Mouse (Mus musculus) regulatory T cell (primary cell): Measurements from ENCODE around the gene Creb3l4.
"Not testable (repeated sequence)": the region's sequence is repeated elsewhere in the genome, so short reads cannot be mapped to it uniquely, and the experiment has no call there.

Experiments used
- in situ Hi-C: fragments of 300-600 bp; cut with MboI, MseI; formaldehyde crosslinking; loops from one replicate; pipeline ENCODE4 v1.15.1; 2025; ENCODE audit warnings: high pct_unique_total_duplicates

Gene Creb3l4

DNA sequence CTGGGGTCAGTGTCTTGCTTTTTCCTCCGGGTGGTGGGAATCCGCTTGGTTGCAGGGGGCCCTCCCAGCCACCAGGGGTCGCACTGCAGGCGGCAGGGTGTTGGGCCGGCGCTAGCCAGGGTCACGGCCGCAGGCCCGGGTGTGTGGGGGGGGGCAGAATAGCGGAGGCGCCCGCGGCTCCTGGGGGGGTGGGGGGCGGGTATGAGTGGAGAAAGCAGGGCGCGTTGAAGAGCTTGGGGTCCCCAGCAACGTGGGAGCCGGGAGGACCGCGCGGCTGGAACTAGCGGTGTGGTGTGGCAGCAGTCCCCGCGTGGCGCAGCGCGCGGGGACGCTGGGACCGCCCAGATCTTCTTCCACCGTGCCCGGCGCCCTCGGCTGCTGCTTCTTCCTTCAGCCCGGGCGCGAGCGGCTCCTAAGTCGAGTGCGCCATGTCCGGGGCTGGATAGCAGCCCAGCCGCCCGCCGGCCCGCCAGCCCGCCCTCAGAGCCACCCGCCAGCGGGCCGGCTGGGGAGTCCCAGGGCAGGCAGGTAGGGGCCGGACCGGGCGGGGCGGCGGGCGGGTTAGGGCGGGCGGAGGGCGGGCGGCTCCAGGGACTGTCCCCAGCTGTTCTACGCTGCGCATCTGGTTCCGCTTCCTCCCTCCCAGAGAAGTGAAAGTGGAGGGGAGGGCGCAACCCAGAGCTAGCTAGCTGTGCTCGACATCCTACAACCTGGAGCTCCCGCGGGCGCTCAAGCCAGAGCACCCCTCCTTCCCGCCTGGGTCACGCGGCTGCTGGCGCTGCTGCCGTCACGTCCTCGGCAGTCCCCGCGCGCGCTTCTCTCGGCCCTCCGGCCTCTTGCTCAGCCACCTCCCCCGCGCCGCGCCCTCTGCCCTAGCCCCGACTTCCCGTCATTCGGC lies 22.0 kb upstream of the Creb3l4 start, which contains the start of gene Dennd4b:
Gene Dennd4b, plus strand, starts transcription at position 152 of the 898 bp plus-strand sequence.
- in situ Hi-C loops, result no loop called here

DNA sequence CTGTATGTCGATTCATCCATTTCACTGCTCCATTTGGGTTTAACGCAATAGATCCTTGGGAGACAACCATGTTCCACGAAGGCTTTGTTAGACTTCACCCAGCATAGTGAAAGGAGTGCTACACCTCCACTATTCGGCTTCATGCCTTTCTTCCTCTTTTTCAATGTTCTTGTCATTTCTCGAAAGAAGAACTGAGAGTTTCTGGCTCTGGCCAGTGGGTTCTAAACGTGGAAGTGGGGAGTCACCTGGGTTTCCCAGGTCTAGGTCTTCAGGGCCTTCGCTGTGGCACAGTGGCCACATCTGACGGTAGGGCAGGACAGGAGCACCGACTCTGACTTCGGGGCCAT lies 21.3 kb upstream of the Creb3l4 start:
- in situ Hi-C loops, result loop anchor here (5.0 kb wide), 1 partner anchor 42 kb away; no protein-coding TSS in a partner anchor

DNA sequence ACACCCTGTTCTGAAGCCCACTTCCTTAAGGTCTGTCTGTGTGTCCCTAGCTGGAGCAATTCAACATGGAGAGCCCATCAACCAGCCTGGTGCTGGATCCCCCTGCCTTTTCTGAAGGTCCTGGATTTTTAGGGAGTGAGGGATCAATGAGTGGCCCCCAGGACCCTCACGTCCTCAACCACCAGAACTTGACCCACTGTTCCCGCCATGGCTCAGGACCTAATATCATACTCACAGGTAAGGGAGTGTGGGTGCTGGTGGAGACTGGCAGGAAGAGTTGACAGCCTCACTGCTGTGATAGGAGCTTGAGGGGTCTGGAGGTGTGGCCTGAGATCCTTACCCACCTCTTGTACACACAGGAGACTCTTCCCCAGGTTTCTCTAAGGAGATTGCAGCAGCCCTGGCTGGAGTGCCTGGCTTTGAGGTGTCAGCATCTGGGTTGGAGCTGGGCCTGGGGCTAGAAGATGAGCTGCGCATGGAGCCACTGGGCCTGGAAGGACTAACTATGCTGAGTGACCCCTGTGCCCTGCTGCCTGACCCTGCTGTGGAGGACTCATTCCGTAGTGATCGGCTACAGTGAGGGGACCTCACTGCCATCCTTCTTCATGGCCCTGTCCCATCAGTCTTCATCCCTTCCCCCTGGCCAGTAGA lies 19.9 kb upstream of the Creb3l4 start:
- in situ Hi-C loops, result loop anchor here (5.0 kb wide), 1 partner anchor 41 kb away; no protein-coding TSS in a partner anchor

DNA sequence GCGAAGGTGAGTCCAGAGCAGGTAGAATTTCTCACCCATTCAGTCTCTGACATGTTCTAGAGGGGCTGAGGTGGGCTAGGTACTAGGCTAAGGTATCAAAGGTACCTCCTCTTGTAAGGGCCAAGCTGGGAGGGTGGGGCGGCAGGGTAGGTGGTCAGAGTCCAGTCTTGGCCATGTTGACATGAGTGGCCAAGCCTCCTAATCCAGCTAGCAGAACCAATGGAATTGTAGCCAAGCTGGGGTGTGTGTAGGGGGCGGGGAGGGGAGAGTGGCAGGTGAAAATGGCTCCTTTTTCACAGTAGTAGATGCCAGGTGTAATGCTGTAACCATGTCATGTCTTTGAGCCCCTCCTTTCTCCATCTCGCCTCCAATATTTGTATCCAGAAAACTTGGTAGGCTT lies 15.2 kb upstream of the Creb3l4 start:
- in situ Hi-C loops, result no loop called here

DNA sequence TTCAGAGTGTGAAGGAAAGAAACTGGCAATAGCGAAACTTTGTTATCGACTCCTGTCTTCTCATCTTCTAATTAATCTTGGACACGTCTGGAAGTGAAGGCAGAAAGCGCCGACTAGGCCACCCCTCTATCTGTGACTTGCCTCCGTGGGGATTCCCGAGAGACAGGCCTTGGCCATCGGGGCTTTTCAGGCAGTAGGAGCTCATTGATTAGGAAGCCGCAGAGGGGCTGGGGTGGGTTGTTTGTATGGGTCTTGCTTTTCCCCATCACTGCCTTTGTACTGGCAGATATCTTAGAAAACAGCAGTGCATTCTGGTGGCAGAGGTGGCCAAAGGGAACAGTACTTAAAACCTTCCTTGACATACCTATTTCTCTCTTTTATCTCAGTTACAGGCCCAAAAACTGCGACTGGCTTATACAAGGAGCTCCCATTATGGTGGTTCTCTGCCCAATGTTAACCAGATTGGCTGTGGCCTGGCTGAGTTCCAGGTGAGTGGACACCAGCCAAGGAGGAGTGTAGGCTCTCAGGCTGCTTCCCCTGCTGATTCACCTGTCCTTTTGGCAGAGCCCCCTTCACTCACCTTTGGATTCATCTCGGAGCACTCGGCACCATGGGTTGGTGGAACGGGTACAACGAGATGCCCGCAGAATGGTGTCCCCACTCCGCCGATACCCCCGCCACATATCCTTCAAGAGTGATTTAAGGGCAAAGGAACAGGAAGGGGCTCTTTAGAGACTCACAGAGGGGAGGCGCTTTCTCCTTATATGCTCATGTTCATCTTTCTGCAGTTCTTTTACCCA lies 13.6 kb upstream of the Creb3l4 start:
- in situ Hi-C loops, result no loop called here

DNA sequence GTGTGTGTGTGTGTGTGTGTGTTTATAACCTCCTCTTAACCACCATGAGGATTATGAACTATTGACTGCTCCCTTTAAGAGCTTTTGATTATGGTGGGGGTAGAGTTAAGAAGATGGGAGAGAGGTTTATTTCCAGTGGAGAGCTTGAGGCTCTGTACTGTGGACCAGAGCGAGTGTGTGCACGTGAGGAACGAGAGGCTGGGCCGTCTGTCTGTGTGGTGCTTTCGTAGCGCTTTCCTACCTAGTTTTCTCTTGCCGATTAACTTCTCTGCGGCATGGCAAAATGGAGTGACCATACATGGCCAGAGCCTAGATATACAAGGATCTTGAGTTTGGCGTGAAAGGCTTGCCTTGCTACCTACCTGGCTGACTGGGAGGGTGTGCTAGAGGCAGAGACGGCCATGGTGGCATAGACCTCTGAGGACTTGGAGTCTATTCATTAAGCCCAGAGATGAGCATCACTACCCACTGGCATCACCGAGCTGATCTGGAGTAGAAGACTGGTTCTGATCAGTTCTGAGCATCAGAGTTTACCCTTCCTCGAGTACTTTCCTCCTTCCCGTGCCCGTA lies 12.6 kb upstream of the Creb3l4 start:
- in situ Hi-C loops, result no loop called here

DNA sequence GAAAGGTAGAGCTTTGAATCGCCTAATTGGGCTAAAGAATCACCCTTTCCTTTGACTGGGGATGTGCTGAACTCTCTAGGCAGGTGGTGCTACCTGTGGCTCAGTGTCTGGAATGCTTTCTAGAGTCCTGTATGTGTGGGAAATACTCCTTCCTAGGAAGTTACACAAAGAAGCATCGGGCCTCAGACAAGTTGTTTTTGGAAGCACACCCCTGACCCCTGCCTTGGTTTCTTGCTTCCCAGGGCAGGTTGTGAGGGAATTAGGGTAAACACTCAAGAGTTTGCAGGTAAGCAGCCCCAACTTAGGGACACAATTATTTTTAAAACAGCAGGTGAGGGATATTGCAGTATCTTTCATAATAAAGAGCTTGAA lies 11.9 kb upstream of the Creb3l4 start:
- in situ Hi-C loops, result no loop called here

DNA sequence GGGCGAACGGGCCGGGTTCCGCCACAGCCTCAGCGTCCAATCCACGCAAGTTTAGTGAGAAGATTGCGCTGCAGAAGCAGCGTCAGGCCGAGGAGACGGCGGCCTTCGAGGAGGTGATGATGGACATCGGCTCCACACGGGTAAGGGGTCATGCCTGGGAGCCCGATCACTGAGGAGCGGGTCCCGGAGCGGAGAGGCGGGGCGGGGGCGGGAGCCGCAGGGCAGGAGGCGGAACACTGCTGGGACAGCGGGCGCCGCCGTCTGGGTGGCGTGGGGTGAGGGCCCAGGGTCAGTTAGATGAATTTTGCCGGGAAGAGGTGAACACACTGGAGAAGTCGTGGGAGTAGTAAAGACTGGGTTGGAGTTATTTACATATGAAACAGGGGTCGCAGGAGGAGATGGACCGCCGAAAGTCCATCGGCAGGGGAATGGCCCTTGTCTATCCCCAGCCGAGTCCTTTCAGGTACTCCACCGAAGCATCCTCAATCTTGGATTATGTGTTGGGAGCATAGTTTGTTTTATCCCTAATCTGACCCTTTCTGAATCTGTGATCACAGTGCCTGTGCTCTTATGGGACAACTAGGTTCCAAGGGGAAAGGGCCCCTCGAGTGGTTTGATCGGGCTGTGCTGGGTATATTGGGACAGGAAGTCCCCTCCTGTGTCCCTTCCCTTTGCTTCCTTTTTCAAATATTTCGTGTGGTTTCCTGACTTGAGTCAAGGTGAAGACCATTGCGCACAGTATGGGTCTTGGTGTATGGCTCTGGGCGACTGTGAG lies 11.3 kb upstream of the Creb3l4 start:
- in situ Hi-C loops, result no loop called here

DNA sequence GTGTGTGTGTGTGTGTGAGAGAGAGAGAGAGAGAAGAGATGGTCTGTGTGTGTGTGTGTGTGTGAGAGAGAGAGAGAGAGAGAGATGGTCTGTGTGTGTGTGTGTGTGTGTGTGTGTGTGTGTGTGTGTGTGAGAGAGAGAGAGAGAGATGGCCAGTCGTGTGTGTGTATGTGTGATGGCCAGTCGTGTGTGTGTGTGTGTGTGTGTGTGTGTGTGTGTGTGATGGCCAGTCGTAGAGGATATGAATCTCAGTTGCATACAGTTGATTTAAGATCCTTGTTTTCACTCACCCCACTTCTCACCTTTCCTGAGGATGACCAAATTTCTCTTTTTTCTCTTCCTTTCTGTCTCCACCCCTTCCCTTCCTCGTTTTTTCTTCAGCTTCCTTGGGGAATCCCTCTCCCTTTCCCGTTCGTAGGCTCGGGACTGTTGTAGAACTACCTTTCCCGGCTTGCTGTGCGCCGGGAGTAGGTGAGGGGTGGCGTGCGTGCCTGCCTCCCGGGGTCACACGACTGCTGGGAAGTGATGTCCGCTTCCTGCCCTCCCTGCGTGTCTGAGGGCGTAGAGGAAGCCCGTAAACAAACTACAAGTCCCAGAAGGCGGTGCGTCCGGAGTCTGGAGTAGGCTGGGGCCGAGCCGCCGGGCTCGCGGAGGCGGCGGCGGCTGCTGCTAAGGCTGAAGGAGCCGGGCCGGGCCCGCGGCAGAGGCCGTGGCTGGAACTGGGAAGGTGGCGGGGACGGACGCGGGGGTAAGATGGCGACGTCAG lies 10.5 kb upstream of the Creb3l4 start, which contains the start of gene Crtc2:
Gene Crtc2, plus strand, starts transcription at position 511 of the 766 bp plus-strand sequence.
- in situ Hi-C loops, result no loop called here

DNA sequence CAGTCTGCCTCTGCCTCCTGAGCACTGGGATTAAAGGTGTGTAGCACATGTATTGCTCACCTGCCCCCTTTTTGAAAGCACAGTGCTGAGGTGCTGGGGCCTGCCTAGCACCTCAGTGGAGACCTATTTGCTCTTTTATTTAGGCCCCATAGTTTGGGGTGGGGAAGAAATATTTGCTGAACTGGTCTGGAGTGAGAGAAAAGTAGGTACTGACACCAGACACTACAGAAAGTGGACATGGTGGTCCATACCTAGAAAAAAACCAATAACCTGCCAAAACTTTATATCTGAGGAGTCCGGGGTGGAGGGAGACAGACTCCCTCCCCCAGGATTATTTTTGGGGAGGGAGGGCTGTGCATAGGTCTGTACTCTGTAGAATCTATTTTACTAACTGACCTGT lies 9.9 kb upstream of the Creb3l4 start:
- in situ Hi-C loops, result not testable (repeated sequence)

DNA sequence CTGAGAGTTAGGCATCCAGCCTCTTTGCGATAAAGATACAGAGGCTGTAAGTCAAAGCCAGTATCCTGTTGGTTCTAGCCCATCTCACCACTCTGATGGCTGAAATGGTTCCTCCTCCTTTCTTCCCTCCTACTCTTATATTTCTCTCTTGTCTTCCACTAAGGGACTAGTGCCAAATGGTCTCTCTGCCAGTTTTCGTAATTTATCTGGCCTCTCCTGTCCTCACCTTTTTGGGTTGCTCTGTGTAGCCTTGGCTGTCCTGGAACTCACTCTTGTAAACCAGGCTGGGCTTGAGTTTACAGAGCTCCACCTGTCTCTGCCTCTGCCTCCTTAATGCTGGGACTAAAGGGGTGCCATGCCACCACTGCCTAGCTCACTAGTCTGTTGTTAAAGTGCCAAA lies 9.3 kb upstream of the Creb3l4 start:
- in situ Hi-C loops, result not testable (repeated sequence)

DNA sequence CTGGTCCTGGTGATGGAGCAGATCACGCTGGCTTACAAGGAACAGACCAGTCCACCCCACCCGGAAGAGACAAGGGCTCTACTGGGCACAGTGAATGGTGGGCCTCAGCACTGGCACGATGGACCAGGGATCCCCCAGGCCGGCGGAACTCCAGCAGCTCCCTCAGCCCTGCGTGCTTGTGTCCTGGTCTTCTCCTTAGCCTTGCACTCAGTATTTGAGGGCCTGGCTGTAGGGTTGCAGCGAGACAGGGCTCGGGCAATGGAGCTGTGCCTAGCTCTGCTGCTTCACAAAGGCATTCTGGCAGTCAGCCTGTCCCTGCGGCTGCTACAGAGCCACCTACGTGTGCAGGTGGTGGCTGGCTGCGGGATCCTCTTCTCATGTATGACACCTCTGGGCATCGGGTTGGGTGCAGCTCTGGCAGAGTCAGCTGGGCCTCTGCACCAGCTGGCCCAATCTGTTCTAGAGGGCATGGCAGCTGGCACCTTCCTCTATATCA lies 8.5 kb upstream of the Creb3l4 start:
- in situ Hi-C loops, result not testable (repeated sequence)

DNA sequence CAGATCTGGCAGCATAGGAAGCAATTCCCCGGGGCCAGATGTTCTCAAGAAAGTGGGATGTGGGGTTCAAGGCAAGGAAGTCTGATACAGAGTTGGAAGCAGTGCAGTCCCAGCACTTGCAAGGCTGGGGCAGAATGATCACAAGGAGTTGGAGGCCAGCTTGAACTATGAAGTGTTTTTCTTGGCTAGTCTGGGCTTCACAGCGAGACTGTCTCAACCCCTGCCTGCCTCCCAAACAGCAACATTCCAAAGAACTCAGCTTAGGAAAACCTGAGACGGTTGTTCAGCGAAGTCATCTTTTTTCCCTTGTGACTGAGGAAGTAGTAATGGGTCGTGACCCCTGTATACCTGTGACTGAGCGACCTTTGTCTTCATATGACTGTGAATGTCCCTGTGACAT lies 7.5 kb upstream of the Creb3l4 start:
- in situ Hi-C loops, result no loop called here

DNA sequence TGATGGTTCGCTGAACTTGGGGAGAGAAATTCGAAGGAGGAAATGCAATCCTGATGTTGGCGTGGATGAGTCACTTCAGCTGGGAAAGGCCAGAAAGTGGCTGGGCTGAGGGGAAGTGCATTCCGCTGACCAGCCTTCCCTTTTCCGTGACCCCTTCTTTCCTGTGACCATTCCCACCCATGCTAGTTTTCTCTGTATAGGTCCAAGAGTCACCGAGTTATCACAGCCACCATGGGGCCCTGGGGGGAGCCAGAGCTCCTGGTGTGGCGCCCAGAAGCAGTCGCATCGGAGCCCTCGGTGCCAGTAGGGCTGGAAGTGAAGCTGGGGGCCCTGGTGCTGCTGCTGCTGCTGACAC lies 5.4 kb upstream of the Creb3l4 start:
- in situ Hi-C loops, result no loop called here

DNA sequence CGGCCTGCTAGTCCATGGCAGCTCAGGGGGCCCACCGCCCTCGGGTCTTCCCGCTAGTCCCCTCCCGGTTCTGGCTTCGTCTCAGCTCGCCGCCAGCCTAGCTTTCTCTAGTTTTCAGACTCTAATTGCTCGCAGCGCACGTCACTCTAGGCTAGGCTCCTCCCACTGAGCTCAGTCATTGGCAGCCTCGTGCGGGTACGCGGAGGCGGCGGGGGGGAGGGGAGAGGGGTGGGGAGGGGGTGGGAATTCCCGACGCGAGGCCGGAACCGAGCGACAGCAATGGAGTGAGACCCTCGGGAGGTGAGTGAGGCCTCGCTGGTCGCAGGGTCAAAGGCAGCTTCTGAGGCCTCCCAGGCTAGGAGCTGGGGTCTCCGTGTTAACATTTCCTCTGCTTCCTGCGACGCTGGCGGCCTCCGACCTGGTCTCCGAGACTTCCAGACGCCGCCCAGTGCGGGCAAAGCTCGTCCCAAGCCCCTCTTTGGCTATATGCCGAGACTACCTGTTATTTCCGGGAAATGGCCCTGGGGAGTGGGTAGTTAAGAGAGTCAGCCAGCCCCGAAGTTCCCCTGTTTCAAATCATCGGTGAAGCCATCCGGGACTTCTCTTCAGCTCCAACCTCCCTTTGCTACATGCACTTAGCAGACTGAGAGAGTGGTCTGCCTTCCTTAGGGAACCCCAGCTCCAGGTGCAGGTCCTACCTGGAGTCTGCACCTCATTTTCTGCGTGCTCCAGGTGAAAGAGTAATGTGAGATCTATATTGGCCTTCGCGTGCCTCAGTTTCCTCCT lies 4.8 kb upstream of the Creb3l4 start, which contains the start of gene Slc39a1:
Gene Slc39a1, plus strand, starts transcription at position 213 of the 786 bp plus-strand sequence.
- in situ Hi-C loops, result no loop called here

DNA sequence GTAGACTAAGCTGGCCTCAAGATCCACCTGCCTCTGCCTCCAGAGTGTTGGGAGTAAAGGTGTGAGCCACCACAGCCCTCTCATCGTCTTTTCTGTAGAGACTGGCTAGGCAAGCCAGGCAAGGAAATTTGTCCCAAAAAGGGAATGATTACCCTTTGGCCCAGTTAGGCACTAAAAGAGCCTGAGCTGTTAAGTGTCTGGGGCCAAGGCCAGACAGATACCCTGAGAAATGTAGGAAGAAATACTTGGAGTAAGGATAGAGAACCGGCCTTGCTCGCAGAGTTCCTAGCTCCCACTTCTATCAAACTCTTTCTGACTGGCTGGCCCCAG lies 4.3 kb upstream of the Creb3l4 start:
- in situ Hi-C loops, result no loop called here

DNA sequence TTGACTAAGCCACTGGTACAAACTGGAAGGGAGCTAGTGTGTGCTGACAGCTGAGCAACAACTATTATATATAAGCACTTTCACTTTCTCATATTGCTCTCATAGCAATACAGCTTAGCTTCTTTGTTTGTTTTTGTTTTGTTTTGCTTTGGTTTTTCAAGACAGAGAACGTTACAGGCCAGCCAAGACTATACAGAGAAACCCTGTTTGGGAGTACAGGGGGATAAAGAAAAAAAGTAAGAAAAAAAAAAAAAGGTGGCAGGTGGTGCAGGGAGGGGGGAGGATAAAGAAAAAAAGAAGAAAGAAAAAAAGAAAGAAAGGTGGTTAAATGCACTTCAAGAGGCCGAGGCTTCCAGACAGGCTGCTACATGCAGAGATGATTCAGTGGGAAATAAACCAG lies 2.1 kb upstream of the Creb3l4 start:
- in situ Hi-C loops, result no loop called here

DNA sequence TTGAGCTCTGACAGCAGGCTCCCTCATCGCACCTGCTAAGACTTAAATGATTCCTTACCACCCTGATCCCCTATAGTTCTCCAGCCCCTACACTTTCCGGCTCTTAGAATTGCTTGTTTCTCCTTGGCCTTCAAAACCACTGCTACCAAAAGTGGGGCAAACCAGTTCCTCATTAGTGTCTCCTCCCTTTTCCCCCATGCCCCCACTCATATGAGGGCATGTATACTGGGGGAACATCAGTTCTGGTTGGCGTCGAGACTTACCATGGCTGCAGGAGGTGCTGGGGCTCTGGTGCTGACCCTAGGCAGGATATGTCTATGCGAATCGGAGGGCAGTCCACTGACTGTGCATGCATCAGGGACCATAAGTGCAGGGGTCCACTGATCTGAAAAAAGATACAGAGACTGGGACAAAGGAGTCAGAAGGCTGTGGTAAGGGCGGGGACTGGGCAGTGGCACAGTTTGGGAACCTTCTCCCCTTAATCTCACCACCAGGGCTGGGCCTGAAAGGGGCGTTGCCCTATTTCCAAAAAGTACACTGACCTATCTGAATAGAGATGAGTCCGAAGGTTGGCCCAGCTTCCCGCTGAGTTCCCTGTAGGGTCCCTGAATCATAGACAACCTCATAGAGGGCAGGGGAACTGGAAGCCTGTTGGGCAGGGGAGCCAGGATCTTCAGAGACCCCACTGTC lies 1.5 kb downstream of the Creb3l4 start:
- in situ Hi-C loops, result no loop called here

DNA sequence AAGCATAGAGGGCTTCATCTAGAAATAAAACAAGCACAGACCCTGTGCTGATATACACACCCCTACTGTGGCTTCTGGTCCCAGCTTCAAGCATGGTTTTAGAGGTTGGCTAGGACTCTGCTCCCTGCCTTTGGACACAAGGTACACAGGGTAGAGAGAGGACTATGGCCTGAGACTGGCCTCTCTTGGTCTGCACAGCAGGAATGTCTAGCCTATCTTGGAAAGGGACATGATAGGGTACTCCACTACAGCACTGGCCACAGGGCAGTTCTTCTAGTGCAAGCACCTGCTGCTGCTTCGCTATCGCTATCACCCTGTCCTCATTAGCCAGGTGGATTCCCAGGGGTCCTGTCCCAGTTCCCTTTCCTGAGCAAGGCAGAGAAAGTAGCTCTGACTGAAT lies 2.1 kb downstream of the Creb3l4 start:
- in situ Hi-C loops, result no loop called here
